Comparison of ENCODE assay signal across 8 mouse cellular contexts in genomic region chr5:129729286-129729685, GRCm38 (mm10). TPM values are rescaled to one million over a fixed set of nuclear protein-coding genes. Genes with fewer than 3 reads are reported as not detected.
DNase-seq lines count a peak whose midpoint lies in the region; ATAC-seq lines count a peak whose summit lies in the region.

No protein-coding gene starts in this region.

- H3K36me3 ChIP-seq in neural tube, embryonic 11.5 days (ENCODE audit: control insufficient read depth, insufficient read depth, low read length), result no peaks in the 10 kb centered on the region

- H3K4me3 ChIP-seq in neural tube, embryonic 11.5 days (ENCODE audit: low read depth, low read length), result no peak overlapping the region

- no peaks in the 10 kb centered on the region for H3K9me3 ChIP-seq in neural tube, embryonic 11.5 days (ENCODE audit: control insufficient read depth, low read length)

- no peak for ATAC-seq in neural tube, embryonic 11.5 days (ENCODE audit: insufficient read depth, low FRiP score, low TSS enrichment)

- no peak overlapping the region for H3K4me2 ChIP-seq in neural tube, embryonic 11.5 days (ENCODE audit: low read depth)

- H3K4me1 ChIP-seq in neural tube, embryonic 11.5 days (ENCODE audit: control insufficient read depth, insufficient read depth, low read length), result no peaks in the 10 kb centered on the region

- 0 out of 2 replicates have a peak overlapping the region, but pooled peaks have one; percentile 3 for H3K9ac ChIP-seq in neural tube, embryonic 11.5 days (ENCODE audit: low read length)

- H3K27me3 ChIP-seq in neural tube, embryonic 11.5 days (ENCODE audit: control insufficient read depth, insufficient read depth, low read length), result no peaks in the 10 kb centered on the region

- peak; percentile 8 for DNase-seq in embryo, embryonic 11 days
- no peak for DNase-seq in embryo, embryonic 9.5 days (ENCODE audit: extremely low spot score)
- DNase-seq in neural tube, embryonic 11.5 days (ENCODE audit: low spot score), result no peak
- no peak for DNase-seq in neural tube, embryonic 10.5 days (ENCODE audit: extremely low spot score, low spot score)
- peak; percentile 18 for DNase-seq in kidney, postnatal 14 days
- no peak for DNase-seq in spleen, postnatal 14 days (ENCODE audit: low spot score in 2 of 2)
- no peak for DNase-seq in frontal cortex, postnatal 36 days (ENCODE audit: low spot score in 2 of 2)
- no peak for DNase-seq in urinary bladder, postnatal 25 days (ENCODE audit: low spot score)

- WGBS in neural tube, embryonic 11.5 days, result 71% methylated on average over 11 of the region's 11 CpGs

- no peak overlapping the region for H3K27ac ChIP-seq in neural tube, embryonic 11.5 days (ENCODE audit: low read depth, low read length)

RNA-seq across cellular contexts. Expression of gene Nipsnap2, which starts 4.4 kb away (rescaled TPM):
- polyA plus RNA-seq in neural tube, embryonic 11.5 days (2014; fragmentation: Nextera tagmentation; extraction: Ambion mirVana), result 73.7 and 73.8 TPM in 2 replicates

RNA-seq across cellular contexts. Expression of gene Mrps17, which starts 14.0 kb away (rescaled TPM):
- polyA plus RNA-seq in neural tube, embryonic 11.5 days (2014; fragmentation: Nextera tagmentation; extraction: Ambion mirVana), result 160 and 178 TPM in 2 replicates

RNA-seq across cellular contexts. Expression of gene Sept14, which starts 21.0 kb away (rescaled TPM):
- polyA plus RNA-seq in neural tube, embryonic 11.5 days (2014; fragmentation: Nextera tagmentation; extraction: Ambion mirVana), result not detected in 2 replicates

RNA-seq across cellular contexts. Expression of gene Psph, which starts 58.0 kb away (rescaled TPM):
- polyA plus RNA-seq in neural tube, embryonic 11.5 days (2014; fragmentation: Nextera tagmentation; extraction: Ambion mirVana), result 37.5 and 37.8 TPM in 2 replicates

RNA-seq across cellular contexts. Expression of gene Zfp11, which starts 59.4 kb away (rescaled TPM):
- polyA plus RNA-seq in neural tube, embryonic 11.5 days (2014; fragmentation: Nextera tagmentation; extraction: Ambion mirVana), result 7.3 and 8.2 TPM in 2 replicates

Comparison
In these comparisons a context has a peak if more than half of its experiments do, and no peak if none do; other contexts are left out.
1. DNase-seq: peak in embryo, embryonic 11 days (single experiment) and kidney, postnatal 14 days (single experiment); none in embryo, embryonic 9.5 days (single experiment), neural tube, embryonic 11.5 days (single experiment), neural tube, embryonic 10.5 days (single experiment), spleen, postnatal 14 days (0 of 2), frontal cortex, postnatal 36 days (0 of 2) and urinary bladder, postnatal 25 days (single experiment).